Mouse (Mus musculus) ovary, adult 10 weeks (tissue): Measurements from ENCODE around the gene Dglucy. TPM values are rescaled to one million over a fixed set of nuclear protein-coding genes. Genes with fewer than 3 reads are reported as not detected.

ENCODE experiments used
- polyA plus RNA-seq: library from polyadenylated mRNA; stranded (reverse); fragments of 350-450 nt; fragmentation: Illumina TruSeq; extraction: RNeasy Lipid Tissue Mini Kit (QIAGEN cat#74804); gene quantifications from one replicate; pipeline ENCODE4 v1.2.3, GENCODE M21; 2014

Dglucy gene
- polyA plus RNA-seq: 4.6 TPM

GRCm38 (mm10) chr12:100778934-100779865 lies at the start of gene Dglucy:
TSS of gene Dglucy (plus strand) at chr12:100779057.

GRCm38 (mm10) chr12:100907598-100908297 lies 128.9 kb downstream of the Dglucy start, which contains the start of gene Gpr68:
TSS of gene Gpr68 (minus strand) at chr12:100908198.

Other genes with a start within 250 kb of the Dglucy start
- 33.8 TPM for gene Rps6ka5, start 52.1 kb upstream of the Dglucy start, polyA plus RNA-seq
- gene Gpr68, start 129.1 kb downstream of the Dglucy start, polyA plus RNA-seq: 1.1 TPM
- 3.2 TPM for gene Ccdc88c, start 250.0 kb downstream of the Dglucy start, polyA plus RNA-seq